Mouse (Mus musculus) right cerebral cortex, postnatal 36 days (tissue): ENCODE results near the gene Setd4.

Source experiments
- DNase-seq, 2 experiments: peaks; one replicate each; pipeline ENCODE4 v3.0.0; 2022; ENCODE audit warnings: low spot score in 2 of 2, mixed read lengths in 1 of 2

Gene Setd4

DNA sequence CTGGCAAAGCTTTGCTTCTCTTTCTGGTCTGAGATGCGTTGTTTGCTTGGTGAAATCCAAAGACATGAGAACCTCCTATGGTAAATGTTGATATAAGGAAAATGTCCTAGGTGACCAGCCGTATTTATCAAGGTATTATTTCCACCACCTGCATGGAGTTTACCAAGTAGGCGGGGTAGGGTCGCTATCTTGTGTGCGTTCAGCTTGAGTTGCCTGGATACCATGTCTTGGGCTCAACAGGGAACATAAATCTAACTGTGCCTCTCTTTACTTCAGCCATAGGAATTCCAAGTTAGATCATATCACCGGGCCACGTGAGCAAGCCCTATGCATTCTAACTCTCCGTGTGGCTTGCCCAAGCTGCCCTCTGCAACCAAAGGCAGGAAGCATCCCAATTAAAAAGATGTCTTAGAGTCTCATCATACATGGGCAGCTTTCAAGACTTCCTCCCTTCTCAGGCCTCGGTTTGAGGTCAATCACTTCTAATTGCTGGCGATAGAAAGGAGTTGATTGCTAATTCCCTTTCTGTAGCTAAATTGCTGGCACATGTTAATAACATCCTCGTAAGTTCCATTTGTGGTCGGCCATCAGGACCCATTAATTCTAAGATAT lies 57.4 kb downstream of the Setd4 start:
- DNase-seq: no peak

DNA sequence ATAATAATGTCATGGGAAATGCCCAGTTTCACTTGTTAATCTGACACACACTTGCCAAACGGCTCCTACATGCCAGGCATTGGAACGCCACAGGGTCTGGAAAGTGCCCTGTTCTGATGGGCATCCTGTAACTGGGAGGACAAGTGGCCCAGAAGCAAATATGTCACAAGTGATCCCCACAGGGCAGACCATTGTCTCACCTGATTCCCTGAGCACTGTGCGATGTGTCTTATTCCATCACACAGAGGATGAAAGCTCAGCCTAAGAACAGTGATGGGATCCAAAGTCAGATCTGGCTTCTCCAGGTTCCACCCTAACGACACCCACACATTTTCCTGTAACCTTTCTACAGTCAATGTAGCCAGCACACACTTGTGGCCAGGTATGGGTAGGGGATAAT lies 58.9 kb downstream of the Setd4 start:
- DNase-seq: no peak

DNA sequence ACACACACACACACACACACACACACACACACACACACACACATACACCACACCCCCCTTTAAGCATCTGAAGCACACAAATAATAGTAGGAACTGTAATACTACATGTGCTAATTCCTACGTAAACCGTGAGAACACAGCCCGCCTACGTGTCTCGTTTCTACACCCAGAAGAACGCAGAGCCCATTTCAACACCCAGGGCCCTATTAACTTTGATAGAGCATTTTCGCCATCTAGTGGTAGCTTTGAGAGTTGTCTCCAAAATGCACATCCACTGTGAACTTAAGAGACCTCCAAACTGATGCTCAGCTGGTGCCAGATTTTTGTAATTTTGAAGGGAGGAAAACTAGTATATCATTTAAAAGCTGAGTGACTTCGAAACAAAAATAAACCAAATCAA lies 60.2 kb downstream of the Setd4 start:
- peak; percentile 36 to 60 for DNase-seq

DNA sequence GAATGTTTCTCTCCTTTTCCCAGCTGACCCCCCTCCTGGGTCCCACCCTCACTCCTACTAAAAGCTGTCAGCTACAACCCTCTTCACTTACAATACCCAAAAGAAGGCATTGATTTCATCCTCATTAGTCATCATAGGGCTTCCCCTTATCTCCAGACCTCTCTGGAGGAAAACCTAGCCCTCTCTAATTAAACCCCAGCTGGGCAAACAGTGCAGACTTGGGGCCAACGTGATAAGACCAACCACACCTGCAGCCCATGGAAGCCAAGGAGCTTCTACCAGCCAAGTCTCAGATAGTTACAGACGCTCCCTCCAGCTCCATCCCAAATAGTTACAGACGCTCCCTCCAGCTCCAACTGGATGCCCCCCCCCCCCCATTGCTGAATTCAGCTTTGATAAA lies 64.0 kb downstream of the Setd4 start:
- DNase-seq: no peak

DNA sequence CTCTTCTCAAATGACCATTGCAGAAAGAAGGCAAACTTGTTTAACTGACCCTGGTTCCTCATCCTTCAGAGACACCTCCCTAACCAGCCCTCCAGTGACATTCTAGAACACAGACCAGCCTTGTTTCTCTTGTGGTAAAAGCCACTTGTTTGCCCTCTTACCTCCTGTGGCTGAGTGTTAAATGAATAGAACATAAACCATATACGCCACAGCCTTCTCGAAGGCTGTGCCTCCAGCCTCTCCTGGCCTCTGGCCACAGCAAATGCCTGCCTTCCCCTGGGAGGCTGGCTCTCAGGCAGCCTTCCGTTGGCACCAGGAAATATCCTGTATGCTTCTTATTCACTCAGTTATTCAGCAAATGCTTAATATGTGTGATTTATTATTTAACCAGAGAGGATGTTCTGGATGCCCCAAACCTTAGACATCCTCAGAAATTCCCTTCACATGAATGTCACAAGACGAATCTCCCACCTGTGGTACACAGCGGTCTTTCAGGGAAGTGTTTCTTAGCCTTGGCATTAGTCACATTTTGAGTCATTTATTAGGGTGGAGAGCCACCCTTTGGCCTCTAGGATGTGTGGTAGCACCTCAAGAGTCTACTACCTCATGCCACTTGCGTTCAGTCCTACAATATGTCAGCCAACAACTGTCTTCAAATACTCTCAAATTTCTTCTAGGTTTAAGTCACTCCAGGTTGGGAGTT lies 68.6 kb downstream of the Setd4 start:
- no peak for DNase-seq
